Mouse (Mus musculus): ENCODE measurements around the gene Klhdc8b. TPM values are rescaled to one million over a fixed set of nuclear protein-coding genes. Genes with fewer than 3 reads are reported as not detected.

Gene Klhdc8b
- total RNA-seq, 2 experiments from 2014 or later = 25.6 to 34.8 TPM

DNA sequence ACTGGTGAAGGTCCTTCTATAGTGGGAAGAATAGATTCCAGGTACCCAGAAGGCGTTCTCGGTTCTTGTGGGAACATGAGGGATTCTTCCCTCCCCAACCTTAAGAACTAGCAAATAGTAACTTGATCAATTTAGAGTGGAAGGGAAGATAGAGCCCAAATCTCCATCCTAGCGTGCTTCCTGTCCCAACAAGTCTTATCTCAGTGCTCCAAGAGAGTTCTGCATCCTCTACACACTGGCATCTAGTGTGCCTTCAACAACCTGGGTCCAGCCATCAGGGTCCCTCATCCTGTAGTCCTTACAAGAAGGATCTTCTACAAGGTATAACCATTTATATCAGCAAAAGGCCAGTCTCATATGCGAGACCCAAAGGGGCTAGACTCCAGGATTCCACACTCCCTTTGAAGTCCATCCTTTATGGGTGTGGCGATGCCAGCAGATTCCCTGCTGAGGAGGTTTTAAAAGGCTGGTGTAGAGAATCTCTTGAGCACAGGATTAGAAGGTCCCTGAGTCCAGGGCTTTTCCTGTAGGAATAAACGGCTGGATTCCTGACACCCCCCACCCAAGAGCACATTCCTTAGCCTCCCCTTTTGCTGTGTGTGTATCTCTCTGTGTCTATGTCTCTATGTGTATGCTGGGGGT lies 9.7 kb downstream of the Klhdc8b start:
- no peak for DNase-seq

GRCm38 (mm10) chr9:108451170-108451493 lies 10.2 kb downstream of the Klhdc8b start:
- no peak for DNase-seq

GRCm38 (mm10) chr9:108450292-108451169 lies 10.8 kb downstream of the Klhdc8b start:
- DNase-seq = peak; percentile 52

DNA sequence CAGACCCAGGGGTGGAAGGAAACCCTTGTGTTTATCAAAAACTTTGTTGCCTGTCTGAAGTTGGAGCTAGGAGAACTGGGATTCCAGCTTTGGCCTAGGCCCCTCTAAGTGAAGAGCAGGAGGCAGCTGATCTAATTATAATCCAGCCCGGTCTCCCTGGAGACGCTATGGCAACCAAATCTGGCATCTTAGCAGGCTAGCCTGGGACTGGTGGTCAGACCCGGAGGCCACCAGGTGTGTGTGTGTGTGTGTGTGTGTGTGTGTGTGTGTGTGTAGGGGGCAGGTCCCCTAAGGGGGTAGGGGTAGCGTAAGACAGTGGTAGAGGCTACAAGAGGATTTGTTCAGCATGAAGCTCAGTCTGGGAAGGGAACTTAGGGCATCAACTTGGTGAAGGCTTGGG lies 11.5 kb downstream of the Klhdc8b start:
- peak; percentile 63 for DNase-seq

- no peak for DNase-seq
These were observed 16.3 kb downstream of the Klhdc8b start for GRCm38 (mm10) chr9:108445125-108445524.

DNA sequence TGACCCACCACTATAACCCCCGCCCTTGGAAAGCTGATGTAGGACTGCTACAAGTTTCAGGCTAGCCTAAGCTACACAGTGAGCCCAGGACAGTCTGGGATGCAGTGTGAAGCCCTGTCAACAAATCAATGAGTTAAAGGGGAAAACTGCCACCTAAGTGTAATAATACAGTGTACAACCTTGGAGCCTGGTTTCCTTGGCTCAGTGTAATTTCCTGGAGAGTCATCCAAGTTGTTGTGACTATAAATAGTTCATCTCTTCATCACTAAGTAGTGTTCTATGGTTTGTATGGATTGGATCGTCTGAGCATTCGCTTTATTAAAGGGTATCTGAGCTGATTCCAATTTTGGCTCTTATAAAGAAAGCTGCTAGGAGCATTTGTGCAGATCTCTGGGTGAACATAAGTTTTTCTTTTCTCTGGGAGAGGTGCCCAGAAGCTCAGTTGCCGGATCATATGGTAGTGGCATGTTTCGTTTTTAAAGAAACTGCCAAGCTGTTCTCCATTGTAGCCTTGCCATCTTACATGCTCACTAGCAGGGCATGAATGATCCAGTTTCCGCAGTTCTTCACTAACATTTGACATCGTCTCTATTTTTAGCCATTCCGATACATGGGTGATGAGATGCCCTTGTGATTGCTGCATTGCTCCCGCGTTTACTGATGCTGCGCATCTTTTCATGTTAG lies 20.0 kb downstream of the Klhdc8b start:
- no peak for DNase-seq

DNA sequence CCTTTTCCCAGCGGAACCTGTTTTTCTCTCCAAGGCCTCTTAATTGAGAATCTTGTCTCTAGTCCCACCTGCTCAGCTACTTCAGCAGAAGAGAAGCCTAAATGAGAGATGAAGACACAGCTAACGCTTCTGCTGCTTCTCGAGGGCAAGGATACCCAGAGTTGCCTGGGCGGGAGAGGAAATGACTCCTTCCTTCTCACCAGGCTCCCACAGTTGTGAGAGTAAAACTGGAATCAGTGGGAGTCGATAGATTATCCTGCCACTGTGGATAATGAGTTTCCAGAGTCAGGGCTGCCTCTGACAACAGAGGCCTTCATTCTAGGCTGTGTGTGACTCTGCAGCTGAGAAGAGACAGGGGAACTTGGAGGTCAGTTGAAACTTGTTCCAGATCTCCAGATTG lies 20.9 kb downstream of the Klhdc8b start:
- DNase-seq = no peak

DNA sequence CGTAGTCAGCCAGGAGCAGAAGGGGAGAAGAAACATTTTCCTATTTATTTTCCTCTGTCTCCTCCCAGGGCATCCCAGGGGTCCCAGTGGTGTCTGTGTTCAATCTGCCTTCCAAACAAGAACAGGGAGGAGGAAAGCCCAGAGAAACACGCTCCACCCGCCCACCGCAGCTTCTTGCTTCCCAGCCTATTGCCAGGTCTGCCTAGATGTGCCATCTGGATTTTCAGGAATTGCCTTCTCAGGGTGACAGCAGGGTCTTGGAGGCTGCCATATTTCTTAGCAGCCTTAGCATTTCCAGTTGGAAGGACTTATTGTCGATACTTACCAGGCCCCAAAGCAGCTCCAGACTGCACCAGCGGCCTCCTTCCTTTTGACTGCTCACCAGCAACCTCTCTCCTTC lies 22.2 kb downstream of the Klhdc8b start:
- no peak for DNase-seq

DNA sequence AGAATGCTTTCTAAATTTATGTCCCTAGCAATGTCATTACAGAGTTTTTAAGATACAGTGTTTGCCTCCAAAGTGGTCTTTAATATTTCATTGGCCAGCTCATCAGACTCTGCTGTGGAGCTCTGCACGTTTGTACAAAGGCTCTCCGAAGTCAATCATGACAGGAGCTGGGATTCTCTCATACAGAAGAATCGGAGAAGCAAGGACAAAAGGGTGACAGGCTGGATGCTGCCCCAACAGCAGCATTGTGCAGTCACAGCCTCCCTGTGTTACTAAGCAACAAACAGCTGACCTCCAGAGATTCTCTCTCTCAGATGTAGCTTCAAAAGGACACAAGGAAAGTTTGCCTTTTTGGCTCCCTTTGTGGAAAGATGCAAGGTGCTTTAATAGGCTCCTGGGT lies 25.2 kb downstream of the Klhdc8b start, which contains the start of gene BC048562:
Gene BC048562 (plus strand): TSS at position 301 of the 400 bp plus-strand sequence.
- no peak for DNase-seq

DNA sequence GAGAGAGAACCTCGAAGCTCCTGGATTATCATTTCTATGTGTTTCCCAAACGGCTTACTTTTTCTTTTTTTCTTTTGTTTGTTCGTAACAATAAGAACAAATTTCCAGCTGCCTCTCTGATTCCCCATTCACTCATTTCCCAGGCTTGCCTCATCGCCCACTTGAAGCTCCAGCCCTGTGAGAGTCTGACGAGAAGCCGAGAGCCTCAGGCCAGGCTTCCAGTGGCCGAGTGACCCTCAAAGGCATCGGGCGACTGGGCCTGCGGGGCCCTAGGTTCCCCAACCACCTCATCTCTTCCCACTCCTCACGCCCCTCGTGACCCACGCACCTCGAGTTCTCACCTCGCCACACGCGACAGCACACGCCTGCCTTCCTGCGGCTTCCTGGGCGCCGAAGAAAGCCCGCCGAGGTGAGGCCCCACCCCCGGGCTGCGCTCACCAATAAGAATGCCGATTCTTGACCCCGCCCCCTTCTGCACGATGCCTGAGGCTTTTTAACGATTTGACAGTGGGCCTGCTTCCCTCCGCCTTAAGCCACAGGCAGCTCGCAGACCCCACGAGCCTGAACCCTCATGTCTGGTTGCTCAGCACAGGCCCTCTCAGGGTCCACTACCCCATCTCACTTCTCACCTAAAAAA lies 29.8 kb downstream of the Klhdc8b start:
- DNase-seq = no peak

- no peak for DNase-seq
These were observed 33.0 kb downstream of the Klhdc8b start, which contains the start of gene Ccdc36 for GRCm38 (mm10) chr9:108428384-108428783. Gene Ccdc36 (minus strand): TSS chr9:108428484.

DNA sequence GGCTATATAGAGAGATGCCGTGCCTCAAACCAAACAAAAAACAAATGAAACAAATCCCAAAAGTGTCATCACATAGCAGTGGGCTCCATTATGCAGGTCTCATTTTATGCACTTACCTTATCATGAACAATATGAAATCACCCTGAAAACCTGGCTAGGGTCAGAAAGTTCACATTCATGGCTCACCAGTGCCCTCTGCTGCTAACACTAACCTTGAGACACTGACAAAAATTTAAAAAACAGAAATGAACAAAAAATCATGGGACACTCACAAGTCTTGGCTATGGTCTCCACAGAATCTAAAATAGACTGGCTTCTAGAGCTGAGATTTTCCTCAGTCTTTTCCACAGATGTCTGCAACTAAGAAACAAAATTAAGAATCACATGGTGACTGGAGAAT lies 49.2 kb downstream of the Klhdc8b start:
- peak; percentile 59 for DNase-seq

DNA sequence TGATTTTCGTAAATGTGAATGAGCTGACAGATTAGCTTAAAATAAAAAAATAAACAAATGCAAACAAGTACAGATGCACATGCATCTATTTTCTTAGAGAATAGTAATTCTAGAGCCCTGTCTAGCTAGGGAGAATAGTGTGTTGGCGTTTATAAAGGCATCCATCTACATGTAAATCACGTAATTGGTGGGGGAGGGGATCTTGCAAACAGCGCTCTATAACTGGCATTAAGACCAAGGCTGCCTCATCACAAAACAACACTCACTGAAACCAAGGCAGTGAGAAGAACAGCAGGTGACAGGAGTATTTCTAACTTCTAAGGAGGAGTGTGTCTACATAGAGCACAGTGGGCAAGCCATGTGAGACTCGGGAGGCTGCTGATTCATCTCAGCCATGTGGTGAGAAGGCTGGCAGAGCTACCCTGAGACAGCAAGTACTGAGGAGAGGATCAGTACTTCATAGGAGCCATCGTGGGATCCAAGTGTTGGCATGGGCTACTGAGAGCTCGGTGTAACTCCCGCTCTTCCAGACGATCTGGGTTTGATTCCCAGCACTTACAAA lies 49.9 kb downstream of the Klhdc8b start:
- no peak for DNase-seq

DNA sequence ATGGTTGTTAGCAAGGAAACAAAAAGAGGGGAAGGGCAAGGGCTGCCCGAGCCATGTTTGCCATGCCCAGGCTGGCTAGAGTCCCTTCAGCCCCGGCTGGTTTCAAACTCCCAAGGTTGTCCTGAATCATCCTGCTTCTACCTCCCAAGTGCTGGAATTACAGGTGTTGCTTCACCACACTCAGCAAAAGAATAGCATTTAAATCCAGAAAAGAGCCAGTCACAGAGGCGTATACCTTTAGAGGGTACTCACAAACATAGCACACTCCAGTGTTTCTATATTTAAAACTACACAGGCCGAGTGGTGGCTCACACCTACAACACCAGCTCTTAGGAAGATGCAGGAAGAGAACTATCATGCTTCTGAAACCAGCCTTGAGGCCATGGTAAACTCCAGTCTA lies 51.8 kb downstream of the Klhdc8b start:
- no peak for DNase-seq

- DNase-seq = no peak
These were observed 56.9 kb downstream of the Klhdc8b start for GRCm38 (mm10) chr9:108404451-108404850.

- no peak for DNase-seq
These were observed 58.3 kb downstream of the Klhdc8b start for GRCm38 (mm10) chr9:108403081-108403480.

- peak; percentile 45 for DNase-seq
These were observed 60.0 kb downstream of the Klhdc8b start for GRCm38 (mm10) chr9:108401186-108401960.

DNA sequence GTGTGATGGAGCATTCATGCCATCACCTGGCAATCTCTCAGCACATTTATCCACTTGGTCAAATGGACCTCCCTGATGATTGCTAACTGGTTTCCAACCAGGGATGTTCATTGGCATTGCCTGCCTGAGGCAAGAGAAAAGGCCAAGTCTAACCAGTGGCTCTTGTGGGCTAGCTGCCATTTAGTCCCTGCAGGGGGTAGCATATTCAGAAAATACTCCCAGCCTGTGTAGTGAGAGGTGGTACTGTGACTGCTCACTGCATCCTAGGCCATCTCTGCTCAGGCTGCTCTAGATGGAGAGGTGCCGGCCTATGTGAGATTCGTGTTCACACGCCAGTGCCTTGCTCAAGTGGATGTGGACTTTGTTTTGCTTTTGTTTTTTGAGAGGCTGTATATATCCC lies 63.1 kb downstream of the Klhdc8b start:
- no peak for DNase-seq
